ENCODE assay signal across 31 mouse cellular contexts in the genomic region with DNA sequence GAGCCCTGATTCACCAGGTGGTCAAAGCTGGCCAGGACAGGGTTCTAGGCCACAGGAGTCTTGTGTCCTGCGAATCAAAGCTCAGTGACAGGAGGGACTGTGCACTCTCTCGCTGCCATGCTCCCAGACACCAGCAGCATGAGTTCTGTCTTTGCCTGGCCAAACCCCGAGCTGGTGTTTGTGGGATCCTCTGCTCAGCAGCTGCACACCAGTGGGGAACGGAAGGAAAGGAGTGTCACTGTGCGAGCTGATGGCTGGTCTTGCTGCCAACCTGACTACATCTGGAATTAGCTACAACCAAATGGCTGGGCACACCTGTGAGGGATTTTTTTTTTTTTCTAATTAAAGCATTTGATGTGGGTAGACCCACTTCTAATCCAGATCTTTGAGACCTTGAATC. TPM values are rescaled to one million over a fixed set of nuclear protein-coding genes. Genes with fewer than 3 reads are reported as not detected.
DNase-seq lines count a peak whose midpoint lies in the region; ATAC-seq lines count a peak whose summit lies in the region.
"Had no signal": no experiment of that assay in that cellular context is flagged by ENCODE, and none has a peak within 500 bp of the region (broad histone marks: within the 10 kb centered on the region; RNA-seq: fewer than 3 reads in every experiment).

No protein-coding gene starts in this region.

- no peaks in the 10 kb centered on the region for H3K9me3 ChIP-seq in megakaryocyte, embryonic 14.5 days
- H3K9me3 ChIP-seq: forebrain, embryonic 10.5 days; midbrain, embryonic 12.5 days; neural tube, embryonic 12.5 days had no signal

- DNase-seq in T-cell, adult 2 months (ENCODE audit: low spot score): peak; percentile 17
- peak; percentile 59 to 70 for DNase-seq in thymus, adult 18-20 months
- peak; percentile 69 to 78 for DNase-seq in thymus, postnatal 36 days
- DNase-seq in urinary bladder, postnatal 4 days (ENCODE audit: low spot score in 2 of 2): no peak
- DNase-seq: adrenal gland, postnatal 14 days; B cell, adult 2 months; cerebellum, adult 11 months; cerebellum, postnatal 10 days; gastrocnemius, postnatal 14 days; heart, adult 11 months; heart, postnatal 4 days; kidney, adult 9 months; kidney, postnatal 25 days; layer of hippocampus, postnatal 36 days; lung, adult 18-20 months; lung, postnatal 10 days; retina, postnatal 1 day had no signal

- ATAC-seq in megakaryocyte, adult 5-6 weeks (ENCODE audit: poor library complexity, severe bottlenecking): no peak
- ATAC-seq in cerebellum, adult (ENCODE audit: insufficient number of reproducible peaks, low FRiP score, low TSS enrichment): no peak
- ATAC-seq: forebrain, embryonic 16.5 days; hindbrain, embryonic 16.5 days; intestine, embryonic 16.5 days had no signal

- H3K27me3 ChIP-seq in megakaryocyte, embryonic 14.5 days (replicated peaks): no peaks in the 10 kb centered on the region
- H3K27me3 ChIP-seq: midbrain, embryonic 12.5 days; neural tube, embryonic 12.5 days had no signal

- H3K36me3 ChIP-seq in megakaryocyte, embryonic 14.5 days (replicated peaks; ENCODE audit: low read length): peaks cover 83% of the 10 kb centered on the region

- peaks cover 91% of the 10 kb centered on the region for H3K4me1 ChIP-seq in megakaryocyte, embryonic 14.5 days

- peak overlapping the region; percentile 15 for H3K4me3 ChIP-seq in megakaryocyte, embryonic 14.5 days (replicated peaks)
- H3K4me3 ChIP-seq: forebrain, embryonic 10.5 days; layer of hippocampus, adult 2 months; midbrain, embryonic 12.5 days; neural tube, embryonic 12.5 days had no signal

RNA-seq across cellular contexts. Expression of a gene that starts 5.2 kb away (rescaled TPM):
- 86.9 and 219 TPM in 2 replicates for polyA plus RNA-seq in megakaryocyte, embryonic 14.5 days (2012; ENCODE audit: insufficient read depth, low replicate concordance)
- 42.0 and 48.6 TPM in 2 replicates for total RNA-seq in megakaryocyte, adult 5-6 weeks (2015)
- total RNA-seq in megakaryocyte, adult 5-6 weeks (2017): 50.8 and 59.5 TPM in 2 replicates

RNA-seq across cellular contexts. Expression of a gene that starts 5.3 kb away (rescaled TPM):
- 40.5 and 70.3 TPM in 2 replicates for polyA plus RNA-seq in megakaryocyte, embryonic 14.5 days (2012; ENCODE audit: insufficient read depth, low replicate concordance)
- total RNA-seq in megakaryocyte, adult 5-6 weeks (2015): 13.5 and 16.2 TPM in 2 replicates
- 4.7 and 7.7 TPM in 2 replicates for total RNA-seq in megakaryocyte, adult 5-6 weeks (2017)

RNA-seq across cellular contexts. Expression of a gene that starts 10.2 kb away (rescaled TPM):
- polyA plus RNA-seq in megakaryocyte, embryonic 14.5 days (2012; ENCODE audit: insufficient read depth, low replicate concordance): 2.8 and 8.0 TPM in 2 replicates
- 0.09 and 0.25 TPM in 2 replicates for total RNA-seq in megakaryocyte, adult 5-6 weeks (2015)
- total RNA-seq in megakaryocyte, adult 5-6 weeks (2017): not detected in 2 replicates
- total RNA-seq: adrenal gland, postnatal 14 days; layer of hippocampus, adult 2 months; layer of hippocampus, postnatal 36 days; left cerebral cortex, postnatal 10 days; liver, adult 2 months; monocyte, adult 5-6 weeks had no signal
- polyA plus RNA-seq: forebrain, embryonic 16.5 days; hindbrain, embryonic 16.5 days; limb, embryonic 11.5 days; midbrain, embryonic 12.5 days; neural tube, embryonic 12.5 days had no signal

RNA-seq across cellular contexts. Expression of a gene that starts 27.5 kb away (rescaled TPM):
- 66.0 and 142 TPM in 2 replicates for polyA plus RNA-seq in megakaryocyte, embryonic 14.5 days (2012; ENCODE audit: insufficient read depth, low replicate concordance)
- total RNA-seq in megakaryocyte, adult 5-6 weeks (2015): 9.8 and 10.3 TPM in 2 replicates
- total RNA-seq in megakaryocyte, adult 5-6 weeks (2017): 15.2 and 15.6 TPM in 2 replicates

RNA-seq across cellular contexts. Expression of a gene that starts 38.0 kb away (rescaled TPM):
- polyA plus RNA-seq in megakaryocyte, embryonic 14.5 days (2012; ENCODE audit: insufficient read depth, low replicate concordance): 3,699 and 12,582 TPM in 2 replicates
- 547 and 634 TPM in 2 replicates for total RNA-seq in megakaryocyte, adult 5-6 weeks (2015)
- total RNA-seq in megakaryocyte, adult 5-6 weeks (2017): 285 and 337 TPM in 2 replicates

Comparison
In these comparisons a context has a peak if more than half of its experiments do, and no peak if none do; other contexts are left out.
1. DNase-seq: peak in T-cell, adult 2 months (single experiment), thymus, adult 18-20 months (2 of 2) and thymus, postnatal 36 days (2 of 2); none in urinary bladder, postnatal 4 days (0 of 2).